Mouse (Mus musculus) inflammation-experienced regulatory T-cells, adult 6 months (primary cell): ENCODE data around the gene Plek. TPM values are rescaled to one million over a fixed set of nuclear protein-coding genes. Genes with fewer than 3 reads are reported as not detected.

Experiments used
- ATAC-seq: one replicate; pipeline ENCODE4 v1.8.0; 2017
- polyA plus RNA-seq, 3 experiments: library from polyadenylated mRNA; unstranded; fragments of 100-300 nt; shearing (Covaris generic); gene quantifications; one replicate each; pipeline ENCODE4 v1.2.1; 2017

Plek gene
- polyA plus RNA-seq, 3 experiments from 2014 or later, result 3.7 to 107 (median 5.9) TPM

DNA sequence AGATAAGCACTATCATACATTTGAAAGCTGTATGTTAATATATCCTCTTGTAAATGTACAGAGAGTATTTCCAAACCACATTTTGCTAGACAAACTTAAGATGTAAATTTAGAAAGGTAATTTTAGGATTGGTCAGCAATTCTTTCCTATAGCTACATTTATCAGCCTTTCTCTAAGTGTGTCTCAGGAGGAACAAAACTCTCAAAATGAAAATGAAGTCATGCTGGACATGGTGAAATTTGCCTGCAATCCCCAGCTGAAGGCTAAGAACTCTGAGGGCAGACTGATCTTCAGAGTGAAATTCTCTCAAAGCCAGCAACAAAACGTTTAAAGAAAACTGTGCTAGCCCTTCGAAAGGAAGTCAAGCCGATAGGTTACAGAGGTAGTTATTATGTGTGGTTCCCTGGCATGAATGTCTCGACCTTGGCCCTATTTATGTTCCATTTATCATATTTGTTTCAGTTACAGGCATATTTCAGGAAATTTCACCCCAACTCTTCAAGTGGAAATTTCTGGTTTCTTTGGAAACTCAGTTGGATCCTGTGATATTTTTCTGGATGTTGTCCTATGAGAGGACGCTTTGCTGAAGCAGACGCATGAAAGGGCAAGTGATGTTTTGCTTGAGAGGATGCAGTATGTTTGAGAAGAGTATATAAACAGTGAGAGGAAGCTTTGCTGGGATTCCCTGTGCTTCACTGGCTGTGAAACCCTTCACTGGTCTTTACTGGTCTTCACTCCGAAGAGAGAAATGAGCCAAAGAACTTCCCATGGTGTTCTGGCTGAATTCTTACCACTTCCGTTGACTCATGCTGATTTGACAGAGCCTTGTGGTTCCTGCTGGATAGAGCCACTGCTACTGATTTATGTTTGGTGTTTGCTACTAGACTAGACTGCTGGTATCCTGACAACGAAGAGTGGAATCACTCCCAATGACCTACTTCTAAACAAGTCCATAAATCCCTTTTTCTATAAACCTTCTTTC, 51.5 kb downstream of the Plek start:
- no peak for ATAC-seq

GRCm38 (mm10) chr11:16999933-17000332, 52.2 kb downstream of the Plek start:
- ATAC-seq, result no peak

- ATAC-seq, result no peak
Measured at GRCm38 (mm10) chr11:16999387-16999786, 52.8 kb downstream of the Plek start.

GRCm38 (mm10) chr11:16997465-16997864, 54.7 kb downstream of the Plek start:
- ATAC-seq, result no peak

GRCm38 (mm10) chr11:16996818-16997217, 55.4 kb downstream of the Plek start:
- ATAC-seq, result no peak

GRCm38 (mm10) chr11:16992880-16993279, 59.3 kb downstream of the Plek start:
- ATAC-seq, result no peak

GRCm38 (mm10) chr11:16989885-16990284, 62.3 kb downstream of the Plek start:
- ATAC-seq, result no peak

DNA sequence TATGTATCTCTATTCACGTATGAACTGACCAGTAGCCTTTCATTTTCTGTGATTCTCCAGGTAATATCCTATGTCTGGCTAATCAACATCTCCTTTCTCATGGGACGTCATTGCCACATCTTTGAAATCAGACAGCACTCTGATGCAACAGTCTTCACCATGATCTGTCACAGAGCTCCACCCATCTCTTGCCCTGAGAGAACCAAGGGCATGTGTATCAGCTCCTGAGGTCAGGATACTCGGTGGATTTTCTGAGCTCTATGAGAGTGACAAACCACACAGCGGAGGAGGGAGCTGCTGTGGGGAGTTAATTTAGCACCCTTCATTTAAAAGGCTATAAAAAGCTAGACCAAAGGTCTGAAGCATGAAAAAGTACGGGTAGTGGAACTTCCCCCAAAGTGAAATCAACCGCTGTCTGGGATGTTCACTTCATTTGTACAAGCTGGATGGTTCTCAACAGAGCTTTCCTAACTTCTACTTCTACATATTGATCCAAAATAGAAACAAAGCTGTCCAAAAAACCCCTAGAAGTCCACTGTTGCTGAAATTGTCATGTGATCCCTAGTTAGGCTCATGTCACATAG, 64.3 kb downstream of the Plek start:
- ATAC-seq, result no peak

DNA sequence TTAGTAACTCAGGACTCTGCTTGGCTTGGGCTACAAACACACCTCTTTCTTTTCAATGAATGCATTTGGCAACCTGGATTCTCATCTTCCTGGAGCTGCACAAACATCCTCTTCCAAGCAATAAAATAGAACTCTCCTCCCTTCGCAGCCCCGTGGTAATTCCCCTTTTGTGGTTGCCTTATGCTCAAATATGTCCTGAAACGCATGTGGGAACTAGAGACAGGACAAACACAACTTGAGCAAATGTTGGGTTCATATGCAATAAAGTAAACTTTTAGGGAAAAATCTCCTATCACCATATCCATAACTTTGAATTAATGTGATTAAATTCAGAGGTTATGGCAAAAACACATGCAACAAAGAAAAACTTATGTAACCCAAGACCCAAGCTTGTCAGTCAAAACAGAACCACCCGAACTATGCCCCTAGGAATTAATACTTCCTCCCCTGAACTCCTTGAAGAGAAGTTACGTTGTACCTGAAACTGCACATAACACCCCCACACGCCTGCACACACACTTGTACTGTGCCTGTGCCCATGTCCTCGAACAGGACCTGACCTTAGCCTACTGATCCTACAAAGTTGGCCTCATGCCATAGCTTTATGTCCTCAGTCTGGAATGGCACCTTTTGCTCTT, 65.5 kb downstream of the Plek start:
- ATAC-seq, result no peak

- ATAC-seq, result no peak
Measured at GRCm38 (mm10) chr11:16978161-16978707, 73.9 kb downstream of the Plek start.

GRCm38 (mm10) chr11:16977611-16978010, 74.6 kb downstream of the Plek start:
- peak; percentile 68 for ATAC-seq

GRCm38 (mm10) chr11:16976937-16977336, 75.2 kb downstream of the Plek start:
- ATAC-seq, result no peak

- no peak for ATAC-seq
Measured at GRCm38 (mm10) chr11:16973086-16973485, 79.1 kb downstream of the Plek start.

DNA sequence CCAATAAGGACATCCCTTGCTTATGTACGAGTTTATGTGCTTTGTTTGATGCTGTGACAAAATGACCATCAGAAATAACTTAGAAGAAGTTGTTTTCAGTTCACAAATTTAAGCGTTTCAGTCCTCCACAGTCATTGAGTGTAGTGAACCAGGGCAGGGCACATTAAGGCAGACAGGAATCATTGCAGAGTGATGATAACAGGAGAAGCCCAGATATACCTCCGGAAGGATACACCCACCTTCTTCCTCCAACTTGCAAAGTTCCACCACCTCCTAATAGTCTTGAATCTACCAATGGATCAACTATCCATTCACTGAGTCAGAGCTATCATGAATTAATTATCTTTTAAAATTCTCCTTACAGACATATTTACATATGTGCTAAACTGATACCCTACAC, 80.2 kb downstream of the Plek start:
- no peak for ATAC-seq

GRCm38 (mm10) chr11:16969650-16970049, 82.5 kb downstream of the Plek start:
- no peak for ATAC-seq

GRCm38 (mm10) chr11:16967806-16968205, 84.4 kb downstream of the Plek start:
- ATAC-seq, result no peak

- peak; percentile 38 for ATAC-seq
Measured at GRCm38 (mm10) chr11:16958520-16958919, 93.7 kb downstream of the Plek start.

GRCm38 (mm10) chr11:16957030-16957429, 95.2 kb downstream of the Plek start:
- peak; percentile 33 for ATAC-seq

DNA sequence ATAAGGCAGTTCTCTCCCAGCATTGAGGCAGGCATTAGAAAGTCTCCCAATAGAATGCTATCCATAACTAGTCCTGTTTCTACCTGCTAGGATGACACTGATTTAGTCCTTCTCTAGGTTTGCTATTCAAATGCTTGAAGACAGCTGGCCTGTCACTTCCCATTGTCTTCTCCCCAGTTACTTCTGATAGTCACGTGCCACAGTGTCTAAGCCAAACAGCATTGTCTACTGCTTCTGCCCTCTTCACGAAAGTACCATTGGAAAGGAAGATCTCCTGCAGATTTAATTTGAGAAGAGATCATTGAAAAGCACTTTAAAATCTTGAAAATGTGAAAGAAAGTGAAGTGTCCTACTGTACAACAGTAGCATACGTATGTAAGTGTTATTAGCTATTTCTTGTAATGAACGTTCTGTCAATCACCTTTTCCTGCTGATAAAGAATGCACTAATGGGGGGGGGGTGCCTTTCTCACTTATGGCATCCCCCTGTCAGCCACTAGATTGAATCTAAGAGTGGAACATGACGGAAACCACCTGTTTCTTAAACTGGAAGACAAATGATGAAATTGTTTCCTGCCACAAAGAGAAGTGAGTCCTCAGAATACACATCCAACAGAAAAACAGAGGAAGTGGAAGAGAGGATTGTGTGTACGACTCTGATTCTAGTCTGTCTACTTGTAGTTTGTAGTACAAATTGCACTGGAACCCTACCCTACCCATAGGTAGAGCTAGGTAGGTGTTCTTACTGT, 95.9 kb downstream of the Plek start:
- ATAC-seq, result peak; percentile 65

GRCm38 (mm10) chr11:16951761-16952010, 100.5 kb downstream of the Plek start:
- ATAC-seq, result no peak

- peak; percentile 99 for ATAC-seq
Measured at GRCm38 (mm10) chr11:16950976-16951760, 101.0 kb downstream of the Plek start, which contains the start of gene Fbxo48. Gene Fbxo48 (plus strand): TSS chr11:16951375.
